Comparison of ENCODE assay signal across 8 mouse cellular contexts in genomic region chr15:89210915-89211715, GRCm38 (mm10). TPM values are rescaled to one million over a fixed set of nuclear protein-coding genes. Genes with fewer than 3 reads are reported as not detected.
DNase-seq lines count a peak whose midpoint lies in the region; ATAC-seq and TF ChIP-seq lines count a peak whose summit lies in the region.

TSS of gene Ppp6r2 (plus strand) at chr15:89211553.

- peak within 1 kb of the TSS; percentile 79 for H3K27ac ChIP-seq in CH12.LX (ENCODE audit: insufficient read depth, low read depth)
- H3K27ac ChIP-seq in forebrain, embryonic 11.5 days (ENCODE audit: low read depth, low read length): peak within 1 kb of the TSS; percentile 84
- H3K27ac ChIP-seq in heart, embryonic 15.5 days: peak within 1 kb of the TSS; percentile 93
- peak within 1 kb of the TSS; percentile 98 for H3K27ac ChIP-seq in liver, embryonic 13.5 days
- peak within 1 kb of the TSS; percentile 85 for H3K27ac ChIP-seq in stomach, embryonic 14.5 days (ENCODE audit: low read length)

- WGBS in forebrain, embryonic 11.5 days: 4% methylated on average over 51 of the region's 73 CpGs
- WGBS in heart, embryonic 15.5 days: 3% methylated on average over 52 of the region's 73 CpGs
- WGBS in liver, embryonic 13.5 days (ENCODE audit: insufficient replicate concordance): 2% methylated on average over 70 of the region's 73 CpGs
- WGBS in stomach, embryonic 14.5 days: 4% methylated on average over 67 of the region's 73 CpGs

- dilution Hi-C loops in CH12.LX (cut with MboI; ENCODE audit: extremely low pct_ligation_motif_present, extremely low pct_unique_long_range_greater_than_20kb, low sequenced_read_pairs): no loop called here

- in situ Hi-C loops in CH12.LX (cut with MboI; ENCODE audit: low pct_ligation_motif_present, low pct_unique_long_range_greater_than_20kb, low sequenced_read_pairs): loop anchor here (25.0 kb wide), 1 partner anchor 249 kb away; the partner anchor contains the start of gene Ttll8

- H3K36me3 ChIP-seq in CH12.LX (replicated peaks in 1 of 2; ENCODE audit: control insufficient read depth in 1 of 2, insufficient read depth in 1 of 2, low read length in 1 of 2): peaks cover 0 to 8% of the 10 kb centered on the region in 2 experiments
- H3K36me3 ChIP-seq in forebrain, embryonic 11.5 days (ENCODE audit: control insufficient read depth, insufficient read depth, low read length): no peaks in the 10 kb centered on the region
- no peaks in the 10 kb centered on the region for H3K36me3 ChIP-seq in heart, embryonic 15.5 days
- H3K36me3 ChIP-seq in liver, embryonic 13.5 days: peaks cover 5% of the 10 kb centered on the region
- peaks cover 6% of the 10 kb centered on the region; the same call in 1 of the 2 replicates for H3K36me3 ChIP-seq in stomach, embryonic 14.5 days (ENCODE audit: control insufficient read depth, insufficient read depth, low read length)

- H3K4me1 ChIP-seq in CH12.LX (ENCODE audit: control insufficient read depth in 1 of 2, insufficient read depth in 2 of 2): peaks cover 9 to 36% of the 10 kb centered on the region in 2 experiments; a peak in 3 of 4 replicates
- peaks cover 5% of the 10 kb centered on the region; the same call in 1 of the 2 replicates for H3K4me1 ChIP-seq in forebrain, embryonic 11.5 days (replicated peaks; ENCODE audit: control insufficient read depth, insufficient read depth, low read length)
- peaks cover 28% of the 10 kb centered on the region for H3K4me1 ChIP-seq in heart, embryonic 15.5 days (replicated peaks)
- H3K4me1 ChIP-seq in liver, embryonic 13.5 days (replicated peaks): peaks cover 57% of the 10 kb centered on the region
- H3K4me1 ChIP-seq in stomach, embryonic 14.5 days (ENCODE audit: control insufficient read depth, insufficient read depth, low read length): no peaks in the 10 kb centered on the region

- TF ChIP-seq POLR2A in CH12.LX (IDR thresholded peaks at IDR 0.05; ENCODE audit: low read depth, low read length): peak; percentile 67

- TF ChIP-seq EP300 in CH12.LX (IDR thresholded peaks at IDR 0.05; ENCODE audit: low read length): no peak

- peak in 1 of 2 experiments; percentile 39; a peak in 2 of 4 replicates for TF ChIP-seq CTCF in CH12.LX (conservative IDR thresholded peaks at IDR 0.05 in 1 of 2, IDR thresholded peaks at IDR 0.05 in 1 of 2; ENCODE audit: low read depth in 2 of 2, low read length in 2 of 2)

- ATAC-seq in forebrain, embryonic 11.5 days (replicated peaks; ENCODE audit: low FRiP score): peak; percentile 84
- peak; percentile 88 for ATAC-seq in heart, embryonic 15.5 days (replicated peaks; ENCODE audit: insufficient number of reproducible peaks, insufficient read depth, low FRiP score, low read depth)
- ATAC-seq in liver, embryonic 13.5 days (ENCODE audit: low read depth): peak; percentile 63
- peak; percentile 85 for ATAC-seq in stomach, embryonic 14.5 days (ENCODE audit: insufficient number of reproducible peaks, insufficient read depth, low FRiP score, low read depth)

- H3K9me3 ChIP-seq in CH12.LX (replicated peaks; ENCODE audit: low read length): no peaks in the 10 kb centered on the region
- no peaks in the 10 kb centered on the region for H3K9me3 ChIP-seq in forebrain, embryonic 11.5 days (ENCODE audit: control insufficient read depth, low read length)
- no peaks in the 10 kb centered on the region for H3K9me3 ChIP-seq in heart, embryonic 15.5 days (replicated peaks)
- no peaks in the 10 kb centered on the region for H3K9me3 ChIP-seq in liver, embryonic 13.5 days (replicated peaks)
- H3K9me3 ChIP-seq in stomach, embryonic 14.5 days (ENCODE audit: control insufficient read depth, low read depth, low read length): no peaks in the 10 kb centered on the region

- H3K79me2 ChIP-seq in CH12.LX (replicated peaks; ENCODE audit: control insufficient read depth, extremely low read depth, insufficient read depth, poor library complexity, severe bottlenecking): peaks cover 13% of the 10 kb centered on the region

- H3K4me3 ChIP-seq in CH12.LX (replicated peaks in 1 of 3; ENCODE audit: low read depth in 2 of 3, low read length in 2 of 3, poor library complexity in 1 of 3): peak within 1 kb of the TSS; percentile 72 to 97 (median 91)
- peak within 1 kb of the TSS; percentile 93 for H3K4me3 ChIP-seq in forebrain, embryonic 11.5 days (ENCODE audit: low read depth, low read length)
- peak within 1 kb of the TSS; percentile 98 for H3K4me3 ChIP-seq in heart, embryonic 15.5 days
- peak within 1 kb of the TSS; percentile 99 for H3K4me3 ChIP-seq in liver, embryonic 13.5 days (replicated peaks)
- H3K4me3 ChIP-seq in stomach, embryonic 14.5 days (ENCODE audit: low read depth, low read length): peak within 1 kb of the TSS; percentile 98

- H3K27me3 ChIP-seq in CH12.LX (replicated peaks): peaks cover 4% of the 10 kb centered on the region
- no peaks in the 10 kb centered on the region for H3K27me3 ChIP-seq in forebrain, embryonic 11.5 days (ENCODE audit: control insufficient read depth, insufficient read depth, low read length)
- H3K27me3 ChIP-seq in heart, embryonic 15.5 days: no peaks in the 10 kb centered on the region
- no peaks in the 10 kb centered on the region for H3K27me3 ChIP-seq in liver, embryonic 13.5 days
- no peaks in the 10 kb centered on the region for H3K27me3 ChIP-seq in stomach, embryonic 14.5 days (ENCODE audit: control insufficient read depth, insufficient read depth, low read length)

- DNase-seq in CH12.LX (ENCODE audit: extremely low read depth): peak; percentile 66
- DNase-seq in c-Kit-positive CD71-positive TER-119-negative erythroid progenitor cells, embryonic 14.5 days (ENCODE audit: low read depth): peak; percentile 40
- peak; percentile 95 for DNase-seq in forebrain, embryonic 11.5 days (ENCODE audit: low spot score)
- DNase-seq in kidney, postnatal 25 days: peak; percentile 84 to 92
- DNase-seq in liver, embryonic 13.5 days: peak; percentile 68
- DNase-seq in natural killer cell, adult 2 months (ENCODE audit: low spot score in 2 of 2): peak; percentile 67 to 75

- peak within 1 kb of the TSS; percentile 98 for H3K9ac ChIP-seq in CH12.LX (ENCODE audit: insufficient read depth, low read depth)
- H3K9ac ChIP-seq in forebrain, embryonic 11.5 days (ENCODE audit: low read length): peak within 1 kb of the TSS; percentile 97
- peak within 1 kb of the TSS; percentile 99 for H3K9ac ChIP-seq in heart, embryonic 15.5 days
- peak within 1 kb of the TSS; percentile 100 for H3K9ac ChIP-seq in liver, embryonic 13.5 days
- H3K9ac ChIP-seq in stomach, embryonic 14.5 days (replicated peaks; ENCODE audit: low read depth, low read length): peak within 1 kb of the TSS; percentile 94

- no peak for TF ChIP-seq RAD21 in CH12.LX (IDR thresholded peaks at IDR 0.05; ENCODE audit: low read depth, low read length)

- H3K4me2 ChIP-seq in CH12.LX (ENCODE audit: insufficient read depth, low read depth, poor library complexity, severe bottlenecking): peak within 1 kb of the TSS; percentile 54
- peak within 1 kb of the TSS; percentile 88 for H3K4me2 ChIP-seq in forebrain, embryonic 11.5 days (ENCODE audit: low read depth, low read length, severe bottlenecking)
- peak within 1 kb of the TSS; percentile 87 for H3K4me2 ChIP-seq in heart, embryonic 15.5 days
- H3K4me2 ChIP-seq in liver, embryonic 13.5 days: peak within 1 kb of the TSS; percentile 76
- H3K4me2 ChIP-seq in stomach, embryonic 14.5 days (replicated peaks; ENCODE audit: low read depth, low read length): peak within 1 kb of the TSS; percentile 88

TF ChIP-seq in CH12.LX, 34 proteins besides CTCF, POLR2A, EP300 and RAD21:
- TF ChIP-seq UBTF (IDR thresholded peaks at IDR 0.05; ENCODE audit: low read depth, low read length) (0 out of 2 replicates have a peak, but pooled peaks have one; percentile 31), NELFE (IDR thresholded peaks at IDR 0.05; ENCODE audit: low read depth, low read length) (peak; percentile 42; the same call in 1 of the 2 replicates), SMC3 (IDR thresholded peaks at IDR 0.05; ENCODE audit: low read depth, low read length) (no peak), ETS1 (conservative IDR thresholded peaks at IDR 0.05; ENCODE audit: low read depth, low read length) (peak; percentile 21; the same call in 1 of the 2 replicates), ZNF384 (IDR thresholded peaks at IDR 0.05; ENCODE audit: low read depth, low read length) (peak; percentile 84)

RNA-seq across cellular contexts. Expression of gene Ppp6r2, which starts in this region (rescaled TPM):
- total RNA-seq in CH12.LX (2012; rRNA removed): 10.0 and 14.7 TPM in 2 replicates
- total RNA-seq in CH12.LX (2014; rRNA removed): 5.8 and 8.7 TPM in 2 replicates
- polyA plus RNA-seq in CH12.LX (2012; ENCODE audit: insufficient read length, low read depth): 6.8 and 10.3 TPM in 2 replicates
- polyA plus RNA-seq in forebrain, embryonic 11.5 days (2014; fragmentation: Nextera tagmentation; extraction: Ambion mirVana): 45.1 and 49.2 TPM in 2 replicates
- 18.6 and 22.7 TPM in 2 replicates for polyA plus RNA-seq in heart, embryonic 15.5 days (2015; fragmentation: Nextera tagmentation; extraction: Ambion mirVana)
- polyA plus RNA-seq in liver, embryonic 13.5 days (2015; fragmentation: Nextera tagmentation; extraction: Ambion mirVana): 16.2 and 17.1 TPM in 2 replicates
- polyA plus RNA-seq in stomach, embryonic 14.5 days (2014; fragmentation: Nextera tagmentation; extraction: Ambion mirVana): 33.5 and 34.6 TPM in 2 replicates

Comparison
In these comparisons a context has a peak if more than half of its experiments do, and no peak if none do; other contexts are left out.
1. Peak in every context shown above with its lines: DNase-seq, ATAC-seq, H3K4me3 ChIP-seq and H3K27ac ChIP-seq.
2. DNase-seq: peak in every context shown above with its lines; median percentile 95 in forebrain, embryonic 11.5 days; 88 in kidney, postnatal 25 days; 71 in natural killer cell, adult 2 months; 68 in liver, embryonic 13.5 days; 66 in CH12.LX; 40 in c-Kit-positive CD71-positive TER-119-negative erythroid progenitor cells, embryonic 14.5 days.